Mouse (Mus musculus): ENCODE measurements around the gene Zfp655. TPM values are rescaled to one million over a fixed set of nuclear protein-coding genes. Genes with fewer than 3 reads are reported as not detected.
"Not testable (repeated sequence)": the region's sequence is repeated elsewhere in the genome, so short reads cannot be mapped to it uniquely, and the experiment has no call there.

The Zfp655 gene
- total and polyA plus RNA-seq, 3 experiments, result 25.1 to 124 (median 101) TPM

DNA sequence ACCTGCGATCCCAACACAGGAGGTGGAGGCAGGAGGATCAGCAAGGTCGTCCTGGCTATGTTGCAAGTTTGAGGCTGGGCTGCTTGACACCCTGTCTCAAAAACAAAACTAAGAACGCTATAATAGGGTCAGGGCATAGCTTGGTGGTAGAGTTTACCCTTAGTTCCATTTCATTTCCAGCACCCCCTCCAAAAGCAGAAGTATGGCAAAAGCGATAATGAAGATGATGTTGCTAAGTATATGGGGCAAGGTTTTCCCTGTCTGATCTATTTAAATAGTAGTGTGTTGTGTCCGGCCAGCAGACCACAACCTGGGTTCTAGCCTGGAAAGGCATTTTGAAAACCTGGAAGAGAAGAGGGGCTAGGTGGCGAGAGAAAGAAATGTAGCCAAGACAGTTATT, 23.6 kb upstream of the Zfp655 start:
- Histone ChIP-seq H3K4me3 (ENCODE audit: low read depth, low read length) (no peak overlapping the region), H3K27me3 (ENCODE audit: insufficient read depth, low read length) (no peaks in the 10 kb centered on the region), H3K4me1 (ENCODE audit: insufficient read depth, low read depth, low read length) (peaks cover 20% of the 10 kb centered on the region), H3K36me3 (replicated peaks) (peaks cover 54% of the 10 kb centered on the region), H3K9me3 (replicated peaks) (no peaks in the 10 kb centered on the region)
- DNase-seq (ENCODE audit: low spot score) (no peak), ATAC-seq (ENCODE audit: extremely low read depth, insufficient number of reproducible peaks, low FRiP score, poor library complexity, severe bottlenecking) (no peak)
- no peak for TF ChIP-seq CTCF (IDR thresholded peaks at IDR 0.05; ENCODE audit: low read depth, low read length)
- no peak for TF ChIP-seq GATA1 (IDR thresholded peaks at IDR 0.05; ENCODE audit: borderline replicate concordance, low read length)
- no peak for TF ChIP-seq TAL1 (conservative IDR thresholded peaks at IDR 0.05; ENCODE audit: low read depth, low read length)

DNA sequence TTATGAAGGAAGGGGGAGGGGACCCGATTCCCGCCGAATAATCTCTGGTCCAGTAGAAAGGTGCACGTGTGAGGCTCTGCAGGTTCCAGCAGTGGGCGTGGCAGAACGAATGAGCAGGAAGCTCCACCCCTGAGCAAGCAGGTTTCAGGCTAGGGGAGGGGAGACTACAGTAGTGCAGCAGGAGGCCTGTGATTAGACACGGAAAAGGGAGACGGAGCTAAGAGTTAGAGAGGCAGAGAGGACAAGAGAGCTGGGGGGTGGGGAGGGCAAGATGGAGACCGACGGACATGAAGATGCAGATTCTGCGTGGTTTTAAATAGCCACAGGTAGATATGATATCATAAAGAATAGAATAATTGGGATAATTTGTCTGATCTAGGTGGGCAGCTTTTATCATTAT, 23.1 kb upstream of the Zfp655 start:
- ATAC-seq (ENCODE audit: extremely low read depth, insufficient number of reproducible peaks, low FRiP score, poor library complexity, severe bottlenecking); H3K4me3 ChIP-seq (ENCODE audit: low read depth, low read length); DNase-seq (ENCODE audit: low spot score); H3K9me3 ChIP-seq (replicated peaks); H3K27me3 ChIP-seq (ENCODE audit: insufficient read depth, low read length): not testable (repeated sequence)
- peaks cover 59% of the 10 kb centered on the region for H3K36me3 ChIP-seq (replicated peaks)
- peaks cover 16% of the 10 kb centered on the region for H3K4me1 ChIP-seq (ENCODE audit: insufficient read depth, low read depth, low read length)

DNA sequence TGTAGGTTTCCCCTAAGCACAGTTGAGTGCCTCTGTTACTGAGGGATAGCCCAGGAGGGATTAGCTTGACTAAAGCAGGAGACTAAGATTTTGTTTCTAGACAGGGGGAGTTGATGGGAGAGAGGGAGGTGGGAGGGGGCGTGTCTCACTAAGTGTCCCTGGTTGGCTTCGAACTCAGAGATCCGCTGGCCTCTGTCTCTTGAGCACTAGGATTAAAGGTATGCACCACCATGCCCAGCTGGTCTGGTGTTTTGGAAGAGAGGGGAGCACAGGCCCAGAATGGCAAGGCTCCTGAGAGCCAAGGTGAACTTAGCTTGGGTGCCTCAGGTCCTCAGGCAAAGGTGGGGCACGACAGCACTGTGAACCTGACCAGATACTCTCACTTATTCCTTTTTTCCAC, 20.2 kb upstream of the Zfp655 start:
- DNase-seq (ENCODE audit: low spot score) (no peak), ATAC-seq (ENCODE audit: extremely low read depth, insufficient number of reproducible peaks, low FRiP score, poor library complexity, severe bottlenecking) (no peak)
- no peak for TF ChIP-seq CTCF (IDR thresholded peaks at IDR 0.05; ENCODE audit: low read depth, low read length)
- TF ChIP-seq TAL1 (conservative IDR thresholded peaks at IDR 0.05; ENCODE audit: low read depth, low read length), result no peak
- no peak for TF ChIP-seq GATA2 (IDR thresholded peaks at IDR 0.05; ENCODE audit: borderline replicate concordance, low read depth, low read length)
- TF ChIP-seq POLR2AphosphoS5 (IDR thresholded peaks at IDR 0.05; ENCODE audit: insufficient replicate concordance, low read depth, low read length), result no peak
- TF ChIP-seq GATA1 (IDR thresholded peaks at IDR 0.05; ENCODE audit: borderline replicate concordance, low read length), result no peak
- Histone ChIP-seq H3K4me1 (ENCODE audit: insufficient read depth, low read depth, low read length) (peaks cover 7% of the 10 kb centered on the region), H3K9me3 (replicated peaks) (no peaks in the 10 kb centered on the region), H3K4me3 (ENCODE audit: low read depth, low read length) (no peak overlapping the region), H3K27me3 (ENCODE audit: insufficient read depth, low read length) (no peaks in the 10 kb centered on the region), H3K36me3 (replicated peaks) (peaks cover 82% of the 10 kb centered on the region)

DNA sequence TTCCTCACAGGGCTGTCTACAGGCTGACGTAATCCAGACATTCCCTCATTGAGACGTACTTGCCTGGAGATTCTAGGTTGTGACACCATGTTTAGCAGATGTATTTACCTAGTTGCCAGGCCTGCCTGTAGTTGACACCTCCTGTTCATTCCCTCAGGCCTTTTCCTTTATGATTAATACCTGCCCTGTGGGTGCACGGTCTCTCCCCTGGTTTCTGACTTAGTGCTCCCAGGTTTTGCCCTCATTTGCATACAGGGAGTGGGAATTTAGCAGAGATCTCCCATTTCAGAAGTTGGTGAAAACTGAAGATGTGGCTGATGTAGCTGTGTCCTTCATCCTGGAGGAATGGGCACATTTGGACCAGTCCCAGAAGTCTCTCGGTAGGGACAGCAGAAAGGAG, 19.3 kb upstream of the Zfp655 start:
- Histone ChIP-seq H3K27me3 (ENCODE audit: insufficient read depth, low read length) (no peaks in the 10 kb centered on the region), H3K36me3 (replicated peaks) (peaks cover 79% of the 10 kb centered on the region), H3K9me3 (replicated peaks) (no peaks in the 10 kb centered on the region), H3K4me1 (ENCODE audit: insufficient read depth, low read depth, low read length) (peaks cover 7% of the 10 kb centered on the region), H3K4me3 (ENCODE audit: low read depth, low read length) (no peak overlapping the region)
- TF ChIP-seq TAL1 (conservative IDR thresholded peaks at IDR 0.05; ENCODE audit: low read depth, low read length), result no peak
- TF ChIP-seq GATA2 (IDR thresholded peaks at IDR 0.05; ENCODE audit: borderline replicate concordance, low read depth, low read length), result no peak
- TF ChIP-seq CTCF (IDR thresholded peaks at IDR 0.05; ENCODE audit: low read depth, low read length), result no peak
- TF ChIP-seq POLR2AphosphoS5 (IDR thresholded peaks at IDR 0.05; ENCODE audit: insufficient replicate concordance, low read depth, low read length), result no peak
- TF ChIP-seq GATA1 (IDR thresholded peaks at IDR 0.05; ENCODE audit: borderline replicate concordance, low read length), result no peak
- DNase-seq (ENCODE audit: low spot score), result no peak
- ATAC-seq (ENCODE audit: extremely low read depth, insufficient number of reproducible peaks, low FRiP score, poor library complexity, severe bottlenecking), result no peak

- H3K4me1 ChIP-seq (ENCODE audit: insufficient read depth, low read depth, low read length), result no peaks in the 10 kb centered on the region
- no peaks in the 10 kb centered on the region for H3K27me3 ChIP-seq (ENCODE audit: insufficient read depth, low read length)
- ATAC-seq (ENCODE audit: extremely low read depth, insufficient number of reproducible peaks, low FRiP score, poor library complexity, severe bottlenecking), result no peak
- no peak for DNase-seq (ENCODE audit: low spot score)
- TF ChIP-seq GATA2 (IDR thresholded peaks at IDR 0.05; ENCODE audit: borderline replicate concordance, low read depth, low read length) (no peak), GATA1 (IDR thresholded peaks at IDR 0.05; ENCODE audit: borderline replicate concordance, low read length) (no peak), CTCF (IDR thresholded peaks at IDR 0.05; ENCODE audit: low read depth, low read length) (no peak), POLR2AphosphoS5 (IDR thresholded peaks at IDR 0.05; ENCODE audit: insufficient replicate concordance, low read depth, low read length) (no peak), TAL1 (conservative IDR thresholded peaks at IDR 0.05; ENCODE audit: low read depth, low read length) (no peak)
- no peaks in the 10 kb centered on the region for H3K9me3 ChIP-seq (replicated peaks)
- peaks cover 78% of the 10 kb centered on the region for H3K36me3 ChIP-seq (replicated peaks)
- no peak overlapping the region for H3K4me3 ChIP-seq (ENCODE audit: low read depth, low read length)
Observed at GRCm38 (mm10) chr5:145213505-145213904, 18.0 kb upstream of the Zfp655 start.

DNA sequence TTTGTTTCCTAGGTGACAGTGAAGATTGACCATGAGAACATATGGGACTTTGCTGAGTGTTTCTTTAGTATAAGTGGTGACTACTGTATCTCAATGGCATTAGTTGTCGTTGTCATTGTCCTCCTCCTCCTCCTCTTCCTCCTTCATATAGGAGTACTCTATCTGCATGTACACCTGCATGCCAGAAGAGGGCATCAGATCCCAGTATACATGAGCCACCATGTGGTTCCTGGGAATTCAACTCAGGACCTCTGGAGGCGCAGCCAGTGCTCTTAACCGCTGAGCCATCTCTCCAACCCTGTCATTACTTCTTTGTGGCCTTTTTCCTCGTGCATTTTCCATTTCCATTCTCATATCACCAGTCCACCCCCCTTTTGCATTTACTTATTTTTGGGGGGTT, 16.8 kb upstream of the Zfp655 start:
- Histone ChIP-seq H3K27me3 (ENCODE audit: insufficient read depth, low read length) (no peaks in the 10 kb centered on the region), H3K36me3 (replicated peaks) (peaks cover 81% of the 10 kb centered on the region), H3K4me1 (ENCODE audit: insufficient read depth, low read depth, low read length) (no peaks in the 10 kb centered on the region), H3K4me3 (ENCODE audit: low read depth, low read length) (no peak overlapping the region), H3K9me3 (replicated peaks) (no peaks in the 10 kb centered on the region)
- ATAC-seq (ENCODE audit: extremely low read depth, insufficient number of reproducible peaks, low FRiP score, poor library complexity, severe bottlenecking) (peak; percentile 74), DNase-seq (ENCODE audit: low spot score) (no peak)
- TF ChIP-seq CTCF (IDR thresholded peaks at IDR 0.05; ENCODE audit: low read depth, low read length) (peak; percentile 40), TAL1 (conservative IDR thresholded peaks at IDR 0.05; ENCODE audit: low read depth, low read length) (no peak)

DNA sequence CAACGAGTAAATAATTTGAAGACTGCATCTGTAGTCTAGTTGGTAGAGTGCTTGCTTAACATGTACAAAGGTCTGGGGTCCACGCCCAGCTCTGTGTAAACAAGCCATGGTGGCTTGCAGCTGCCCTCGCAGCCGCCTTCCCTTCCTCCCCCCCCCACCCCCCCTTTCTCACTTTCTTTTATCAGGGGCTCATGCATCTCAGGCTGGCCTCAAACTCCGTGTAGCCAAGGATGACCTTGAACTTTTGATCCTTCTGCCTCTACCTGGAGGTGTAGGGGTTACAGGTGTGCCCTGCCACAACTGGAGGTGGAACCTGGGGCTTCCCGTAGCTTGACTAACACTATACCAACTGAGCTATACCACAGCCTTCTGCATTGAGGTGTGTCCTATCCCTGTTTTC, 13.8 kb upstream of the Zfp655 start:
- peaks cover 21% of the 10 kb centered on the region for H3K4me1 ChIP-seq (ENCODE audit: insufficient read depth, low read depth, low read length)
- H3K9me3 ChIP-seq (replicated peaks), result no peaks in the 10 kb centered on the region
- H3K27me3 ChIP-seq (ENCODE audit: insufficient read depth, low read length), result no peaks in the 10 kb centered on the region
- no peak for TF ChIP-seq GATA2 (IDR thresholded peaks at IDR 0.05; ENCODE audit: borderline replicate concordance, low read depth, low read length)
- TF ChIP-seq CTCF (IDR thresholded peaks at IDR 0.05; ENCODE audit: low read depth, low read length), result no peak
- TF ChIP-seq TAL1 (conservative IDR thresholded peaks at IDR 0.05; ENCODE audit: low read depth, low read length), result no peak
- no peak for TF ChIP-seq GATA1 (IDR thresholded peaks at IDR 0.05; ENCODE audit: borderline replicate concordance, low read length)
- TF ChIP-seq POLR2AphosphoS5 (IDR thresholded peaks at IDR 0.05; ENCODE audit: insufficient replicate concordance, low read depth, low read length), result no peak
- H3K36me3 ChIP-seq (replicated peaks), result peaks cover 75% of the 10 kb centered on the region
- H3K4me3 ChIP-seq (ENCODE audit: low read depth, low read length), result no peak overlapping the region
- DNase-seq (ENCODE audit: low spot score), result no peak
- no peak for ATAC-seq (ENCODE audit: extremely low read depth, insufficient number of reproducible peaks, low FRiP score, poor library complexity, severe bottlenecking)
